Comparison of ENCODE assay signal across 11 mouse cellular contexts in the genomic region with DNA sequence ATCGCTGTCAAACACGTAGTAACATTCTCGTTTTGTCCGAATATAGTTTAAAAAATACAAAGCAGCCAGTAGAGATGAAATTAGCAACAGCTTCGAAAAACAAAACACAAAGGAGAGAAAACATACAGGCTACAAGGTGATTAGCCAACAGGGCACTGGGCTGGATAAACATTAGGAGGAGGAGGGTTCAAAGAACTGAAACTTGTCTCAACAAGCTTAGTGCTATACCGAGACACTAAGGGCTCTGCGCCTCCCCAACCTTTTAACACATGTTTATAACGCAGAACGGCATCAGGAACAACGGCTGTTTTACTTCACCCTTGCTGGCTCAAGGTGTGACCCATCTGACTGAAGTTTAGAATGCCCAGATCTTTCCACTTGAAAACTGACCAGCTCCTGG. TPM values are rescaled to one million over a fixed set of nuclear protein-coding genes. Genes with fewer than 3 reads are reported as not detected.
DNase-seq lines count a peak whose midpoint lies in the region; ATAC-seq lines count a peak whose summit lies in the region.
"Had no signal": no experiment of that assay in that cellular context is flagged by ENCODE, and none has a peak within 500 bp of the region (broad histone marks: within the 10 kb centered on the region; RNA-seq: fewer than 3 reads in every experiment).

No protein-coding gene starts in this region.

- H3K4me3 ChIP-seq in heart, embryonic 16.5 days (ENCODE audit: low read length) = no peak overlapping the region
- H3K4me3 ChIP-seq in liver, embryonic 16.5 days (ENCODE audit: low read depth, low read length) = no peak overlapping the region
- no peak overlapping the region for H3K4me3 ChIP-seq in liver, embryonic 11.5 days (ENCODE audit: low read depth, low read length)
- no peak overlapping the region for H3K4me3 ChIP-seq in embryonic facial prominence, embryonic 14.5 days (ENCODE audit: low read depth, low read length)
- H3K4me3 ChIP-seq in limb, embryonic 15.5 days = no peak overlapping the region

- no peak for DNase-seq in heart, adult 18-20 months
- no peak for DNase-seq in liver, embryonic 11.5 days (ENCODE audit: low spot score)
- peak; percentile 52 for DNase-seq in embryonic facial prominence, embryonic 14.5 days (ENCODE audit: low spot score)
- DNase-seq in right cerebral cortex, adult 2 months (ENCODE audit: low spot score in 2 of 2) = no peak
- DNase-seq: adrenal gland, postnatal 25 days; left cerebral cortex, postnatal 4 days; spleen, adult 18-20 months; thymus, postnatal 36 days had no signal

- peaks cover 6% of the 10 kb centered on the region for H3K4me1 ChIP-seq in heart, embryonic 16.5 days (ENCODE audit: control insufficient read depth, insufficient read depth, low read length)
- peaks cover 3% of the 10 kb centered on the region; the same call in 1 of the 2 replicates for H3K4me1 ChIP-seq in liver, embryonic 16.5 days (ENCODE audit: control insufficient read depth, low read depth, low read length)
- H3K4me1 ChIP-seq in liver, embryonic 11.5 days (replicated peaks; ENCODE audit: control insufficient read depth, insufficient read depth, low read length) = no peaks in the 10 kb centered on the region
- H3K4me1 ChIP-seq in embryonic facial prominence, embryonic 14.5 days (ENCODE audit: control insufficient read depth, insufficient read depth, low read length) = peaks cover 8% of the 10 kb centered on the region
- H3K4me1 ChIP-seq in limb, embryonic 15.5 days = peaks cover 6% of the 10 kb centered on the region; the same call in 1 of the 2 replicates

- 51% methylated on average over 10 of the region's 10 CpGs for WGBS in heart, embryonic 16.5 days
- WGBS in liver, embryonic 16.5 days (ENCODE audit: insufficient replicate concordance) = 68% methylated on average over 10 of the region's 10 CpGs
- WGBS in liver, embryonic 11.5 days = 80% methylated on average over 10 of the region's 10 CpGs
- 50% methylated on average over 10 of the region's 10 CpGs for WGBS in embryonic facial prominence, embryonic 14.5 days
- WGBS in limb, embryonic 15.5 days = 45% methylated on average over 10 of the region's 10 CpGs

- no peaks in the 10 kb centered on the region for H3K27me3 ChIP-seq in heart, embryonic 16.5 days (ENCODE audit: control insufficient read depth, insufficient read depth, low read length)
- no peaks in the 10 kb centered on the region for H3K27me3 ChIP-seq in liver, embryonic 16.5 days (ENCODE audit: control insufficient read depth, insufficient read depth, low read depth, low read length)
- no peaks in the 10 kb centered on the region for H3K27me3 ChIP-seq in liver, embryonic 11.5 days (replicated peaks; ENCODE audit: control insufficient read depth, insufficient read depth, low read length)
- no peaks in the 10 kb centered on the region for H3K27me3 ChIP-seq in embryonic facial prominence, embryonic 14.5 days (replicated peaks; ENCODE audit: control insufficient read depth, insufficient read depth, low read length)
- H3K27me3 ChIP-seq in limb, embryonic 15.5 days = no peaks in the 10 kb centered on the region

- H3K36me3 ChIP-seq in heart, embryonic 16.5 days (ENCODE audit: control insufficient read depth, insufficient read depth) = no peaks in the 10 kb centered on the region
- H3K36me3 ChIP-seq in liver, embryonic 16.5 days (ENCODE audit: control insufficient read depth, insufficient read depth) = no peaks in the 10 kb centered on the region
- H3K36me3 ChIP-seq in liver, embryonic 11.5 days (ENCODE audit: control insufficient read depth, insufficient read depth, low read length) = no peaks in the 10 kb centered on the region
- H3K36me3 ChIP-seq in embryonic facial prominence, embryonic 14.5 days (ENCODE audit: control insufficient read depth, insufficient read depth, low read length) = no peaks in the 10 kb centered on the region
- H3K36me3 ChIP-seq in limb, embryonic 15.5 days = no peaks in the 10 kb centered on the region

- peak overlapping the region; percentile 59 for H3K27ac ChIP-seq in heart, embryonic 16.5 days (ENCODE audit: low read length)
- H3K27ac ChIP-seq in liver, embryonic 16.5 days (ENCODE audit: low read length) = no peak overlapping the region
- H3K27ac ChIP-seq in liver, embryonic 11.5 days (ENCODE audit: low read depth, low read length) = no peak overlapping the region
- peak overlapping the region; percentile 44 for H3K27ac ChIP-seq in embryonic facial prominence, embryonic 14.5 days (replicated peaks; ENCODE audit: low read depth, low read length)
- peak overlapping the region; percentile 73; the same call in 1 of the 2 replicates for H3K27ac ChIP-seq in limb, embryonic 15.5 days

- ATAC-seq in heart, embryonic 16.5 days (replicated peaks; ENCODE audit: extremely low read depth, insufficient read depth, low FRiP score) = no peak; the same call in 1 of the 2 replicates
- peak; percentile 47; the same call in 1 of the 2 replicates for ATAC-seq in liver, embryonic 16.5 days (ENCODE audit: low read depth)
- ATAC-seq in liver, embryonic 11.5 days (replicated peaks; ENCODE audit: low FRiP score) = no peak
- ATAC-seq in embryonic facial prominence, embryonic 14.5 days (ENCODE audit: low read depth) = no peak
- ATAC-seq in limb, embryonic 15.5 days (ENCODE audit: insufficient number of reproducible peaks, low FRiP score, low TSS enrichment, low read depth) = no peak

- H3K9ac ChIP-seq in heart, embryonic 16.5 days (ENCODE audit: low read length) = no peak overlapping the region
- no peak overlapping the region for H3K9ac ChIP-seq in liver, embryonic 16.5 days (ENCODE audit: low read depth, low read length)
- H3K9ac ChIP-seq in liver, embryonic 11.5 days (ENCODE audit: low read depth, low read length) = no peak overlapping the region
- H3K9ac ChIP-seq in embryonic facial prominence, embryonic 14.5 days (ENCODE audit: low read depth, low read length) = no peak overlapping the region
- H3K9ac ChIP-seq in limb, embryonic 15.5 days = no peak overlapping the region

- H3K9me3 ChIP-seq in heart, embryonic 16.5 days (replicated peaks; ENCODE audit: control insufficient read depth, low read length) = no peaks in the 10 kb centered on the region
- H3K9me3 ChIP-seq in liver, embryonic 16.5 days (replicated peaks; ENCODE audit: control insufficient read depth, low read length) = no peaks in the 10 kb centered on the region
- no peaks in the 10 kb centered on the region for H3K9me3 ChIP-seq in liver, embryonic 11.5 days (ENCODE audit: control insufficient read depth, low read length)
- H3K9me3 ChIP-seq in embryonic facial prominence, embryonic 14.5 days (ENCODE audit: control insufficient read depth, low read length) = no peaks in the 10 kb centered on the region
- no peaks in the 10 kb centered on the region for H3K9me3 ChIP-seq in limb, embryonic 15.5 days

- no peak overlapping the region for H3K4me2 ChIP-seq in heart, embryonic 16.5 days (ENCODE audit: low read depth, low read length)
- no peak overlapping the region for H3K4me2 ChIP-seq in liver, embryonic 16.5 days (ENCODE audit: low read depth, low read length)
- no peak overlapping the region for H3K4me2 ChIP-seq in liver, embryonic 11.5 days
- H3K4me2 ChIP-seq in embryonic facial prominence, embryonic 14.5 days (ENCODE audit: low read depth, low read length) = peak overlapping the region; percentile 10; the same call in 1 of the 2 replicates
- no peak overlapping the region for H3K4me2 ChIP-seq in limb, embryonic 15.5 days

RNA-seq across cellular contexts. Expression of gene Ociad1, which starts 13.4 kb away (rescaled TPM):
- 283 and 317 TPM in 2 replicates for polyA plus RNA-seq in heart, embryonic 16.5 days (2015; fragmentation: Nextera tagmentation; extraction: Ambion mirVana)
- total RNA-seq in heart, adult 18-20 months (2021) = 100 to 1,000 TPM; 259 to 269 TPM
- polyA plus RNA-seq in liver, embryonic 16.5 days (2015; fragmentation: Nextera tagmentation; extraction: Ambion mirVana) = 108 and 118 TPM in 2 replicates
- polyA plus RNA-seq in liver, embryonic 11.5 days (2014; fragmentation: Nextera tagmentation; extraction: Ambion mirVana) = 170 and 171 TPM in 2 replicates
- polyA plus RNA-seq in embryonic facial prominence, embryonic 14.5 days (2014; fragmentation: Nextera tagmentation; extraction: Ambion mirVana) = 143 and 145 TPM in 2 replicates
- polyA plus RNA-seq in limb, embryonic 15.5 days (2015; fragmentation: Nextera tagmentation; extraction: Ambion mirVana) = 219 and 224 TPM in 2 replicates

RNA-seq across cellular contexts. Expression of gene Fryl, which starts 22.8 kb away (rescaled TPM):
- 25.5 and 26.4 TPM in 2 replicates for polyA plus RNA-seq in heart, embryonic 16.5 days (2015; fragmentation: Nextera tagmentation; extraction: Ambion mirVana)
- 10 to 100 TPM; 28.8 to 40.5 TPM for total RNA-seq in heart, adult 18-20 months (2021)
- 43.6 and 44.1 TPM in 2 replicates for polyA plus RNA-seq in liver, embryonic 16.5 days (2015; fragmentation: Nextera tagmentation; extraction: Ambion mirVana)
- 35.4 and 39.7 TPM in 2 replicates for polyA plus RNA-seq in liver, embryonic 11.5 days (2014; fragmentation: Nextera tagmentation; extraction: Ambion mirVana)
- 24.8 and 26.8 TPM in 2 replicates for polyA plus RNA-seq in embryonic facial prominence, embryonic 14.5 days (2014; fragmentation: Nextera tagmentation; extraction: Ambion mirVana)
- 26.7 and 29.5 TPM in 2 replicates for polyA plus RNA-seq in limb, embryonic 15.5 days (2015; fragmentation: Nextera tagmentation; extraction: Ambion mirVana)

Comparison
In these comparisons a context has a peak if more than half of its experiments do, and no peak if none do; other contexts are left out.
1. H3K27ac ChIP-seq: peak in heart, embryonic 16.5 days (single experiment), embryonic facial prominence, embryonic 14.5 days (single experiment) and limb, embryonic 15.5 days (single experiment); none in liver, embryonic 16.5 days (single experiment) and liver, embryonic 11.5 days (single experiment).